Mouse (Mus musculus) myocyte (in vitro differentiated cells): Measurements from ENCODE around the gene Rbfox1. TPM values are rescaled to one million over a fixed set of nuclear protein-coding genes. Genes with fewer than 3 reads are reported as not detected.

ENCODE experiments used
- H3K27me3 ChIP-seq: one replicate; pipeline ENCODE4 v1.6.1; 2011; ENCODE audit not compliant: control insufficient read depth, insufficient read depth, insufficient read length
- H3K36me3 ChIP-seq: one replicate; pipeline ENCODE4 v1.6.1; 2011; ENCODE audit not compliant: control insufficient read depth, insufficient read depth
- H3K4me2 ChIP-seq: one replicate; pipeline ENCODE4 v1.6.1; 2011; ENCODE audit warnings: low read depth, control low read depth
- H3K4me3 ChIP-seq: one replicate; pipeline ENCODE4 v1.5.1; 2011; ENCODE audit warnings: mild to moderate bottlenecking, control low read depth, moderate library complexity
- H3K79me2 ChIP-seq: one replicate; pipeline ENCODE4 v1.6.1; 2011; ENCODE audit not compliant: control insufficient read depth, insufficient read depth
- H3ac ChIP-seq: one replicate; pipeline ENCODE4 v1.6.1; 2011; ENCODE audit not compliant: control insufficient read depth, insufficient read length
- CEBPB ChIP-seq: IDR thresholded peaks from 2 replicates; pipeline ENCODE4 v1.6.1; 2011; ENCODE audit warnings: mild to moderate bottlenecking, moderate library complexity; ENCODE audit not compliant: poor library complexity, insufficient read depth, severe bottlenecking
- E2F4 ChIP-seq: IDR thresholded peaks from one replicate; pipeline ENCODE4 v1.6.1; 2011; ENCODE audit warnings: mild to moderate bottlenecking, control low read depth, moderate library complexity; ENCODE audit not compliant: insufficient read depth
- MAX ChIP-seq: IDR thresholded peaks from one replicate; pipeline ENCODE4 v1.6.1; 2011; ENCODE audit warnings: low read depth, mild to moderate bottlenecking, control low read depth
- MYOD1 ChIP-seq, 3 experiments: IDR thresholded peaks; one replicate each; pipeline ENCODE4 v1.6.1; 2011; ENCODE audit warnings: control low read depth in 2 of 3, low read depth in 2 of 3, mild to moderate bottlenecking in 2 of 3, moderate library complexity in 1 of 3; ENCODE audit not compliant: insufficient read length in 2 of 3, control insufficient read depth in 1 of 3
- MYOG ChIP-seq, 3 experiments: IDR thresholded peaks; one replicate each; pipeline ENCODE4 v1.6.1; 2011; ENCODE audit warnings: control low read depth in 2 of 3, low read depth in 2 of 3, mild to moderate bottlenecking in 2 of 3; ENCODE audit not compliant: insufficient read length in 2 of 3, control insufficient read depth in 1 of 3, insufficient read depth in 1 of 3
- POLR2A ChIP-seq: IDR thresholded peaks from one replicate; pipeline ENCODE4 v1.6.1; 2011; ENCODE audit warnings: low read depth, mild to moderate bottlenecking, control low read depth, moderate library complexity; ENCODE audit not compliant: insufficient read length
- POLR2AphosphoS2 ChIP-seq: IDR thresholded peaks from one replicate; pipeline ENCODE4 v1.6.1; 2011; ENCODE audit warnings: low read depth, control low read depth; ENCODE audit not compliant: insufficient read length
- REST ChIP-seq: IDR thresholded peaks from one replicate; pipeline ENCODE4 v1.6.1; 2011; ENCODE audit warnings: mild to moderate bottlenecking, control low read depth, moderate library complexity; ENCODE audit not compliant: insufficient read depth, insufficient read length
- SRF ChIP-seq: IDR thresholded peaks from one replicate; pipeline ENCODE4 v1.6.1; 2011; ENCODE audit warnings: low read depth; ENCODE audit not compliant: control insufficient read depth, insufficient read length
- TCF12 ChIP-seq: IDR thresholded peaks from one replicate; pipeline ENCODE4 v1.6.1; 2011; ENCODE audit warnings: mild to moderate bottlenecking, control low read depth; ENCODE audit not compliant: poor library complexity, insufficient read depth, severe bottlenecking
- TCF3 ChIP-seq: IDR thresholded peaks from one replicate; pipeline ENCODE4 v1.6.1; 2011; ENCODE audit warnings: low read depth, control low read depth; ENCODE audit not compliant: insufficient read length
- USF1 ChIP-seq: IDR thresholded peaks from one replicate; pipeline ENCODE4 v1.6.1; 2011; ENCODE audit warnings: low read depth, mild to moderate bottlenecking, control low read depth, moderate library complexity
- polyA plus RNA-seq: library from polyadenylated mRNA; unstranded; fragments of >200 nt; fragmentation: generic; extraction: Trizol; gene quantifications from one replicate; pipeline ENCODE4 v1.2.1, GENCODE M21; 2012; ENCODE audit warnings: missing spikeins

Rbfox1 gene
- polyA plus RNA-seq, 1 experiment: 8.3 TPM

GRCm38 (mm10) chr16:6616526-6616925, 731.4 kb downstream of the Rbfox1 start:
- no peaks in the 10 kb centered on the region for H3K79me2 ChIP-seq
- no peak overlapping the region for H3ac ChIP-seq
- no peak overlapping the region for H3K4me3 ChIP-seq
- TF ChIP-seq SRF (no peak), REST (no peak), MYOG (IDR thresholded peaks at IDR 0.05; ENCODE audit: control insufficient read depth in 1 of 3, insufficient read depth in 1 of 3, insufficient read length in 2 of 3, low read depth in 2 of 3) (no peak), TCF12 (no peak), MAX (no peak)
- no peak overlapping the region for H3K4me2 ChIP-seq
- no peaks in the 10 kb centered on the region for H3K27me3 ChIP-seq
- no peaks in the 10 kb centered on the region for H3K36me3 ChIP-seq

GRCm38 (mm10) chr16:6640330-6640729, 755.2 kb downstream of the Rbfox1 start:
- no peak overlapping the region for H3ac ChIP-seq
- TF ChIP-seq REST: no peak
- no peak for TF ChIP-seq MAX
- TF ChIP-seq POLR2AphosphoS2: no peak
- TF ChIP-seq E2F4: no peak
- no peak for TF ChIP-seq SRF
- TF ChIP-seq POLR2A: no peak
- no peak for TF ChIP-seq TCF12
- TF ChIP-seq MYOD1 (IDR thresholded peaks at IDR 0.05; ENCODE audit: control insufficient read depth in 1 of 3, insufficient read length in 2 of 3, low read depth in 2 of 3): no peak
- TF ChIP-seq TCF3: no peak
- TF ChIP-seq MYOG (IDR thresholded peaks at IDR 0.05; ENCODE audit: control insufficient read depth in 1 of 3, insufficient read depth in 1 of 3, insufficient read length in 2 of 3, low read depth in 2 of 3): no peak
- TF ChIP-seq CEBPB: no peak
- no peak for TF ChIP-seq USF1
- H3K36me3 ChIP-seq: no peaks in the 10 kb centered on the region
- no peak overlapping the region for H3K4me3 ChIP-seq
- H3K79me2 ChIP-seq: no peaks in the 10 kb centered on the region
- no peaks in the 10 kb centered on the region for H3K27me3 ChIP-seq
- no peak overlapping the region for H3K4me2 ChIP-seq

GRCm38 (mm10) chr16:6646941-6647340, 761.8 kb downstream of the Rbfox1 start:
- Histone ChIP-seq H3ac (no peak overlapping the region), H3K36me3 (no peaks in the 10 kb centered on the region), H3K4me2 (no peak overlapping the region), H3K4me3 (no peak overlapping the region), H3K27me3 (no peaks in the 10 kb centered on the region), H3K79me2 (no peaks in the 10 kb centered on the region)
- TF ChIP-seq E2F4: no peak
- no peak for TF ChIP-seq TCF3
- no peak for TF ChIP-seq MYOD1 (IDR thresholded peaks at IDR 0.05; ENCODE audit: control insufficient read depth in 1 of 3, insufficient read length in 2 of 3, low read depth in 2 of 3)
- no peak for TF ChIP-seq USF1
- no peak for TF ChIP-seq POLR2A
- TF ChIP-seq SRF: no peak
- no peak for TF ChIP-seq POLR2AphosphoS2
- TF ChIP-seq TCF12: no peak
- no peak for TF ChIP-seq CEBPB

- TF ChIP-seq REST (no peak), USF1 (no peak), SRF (no peak), MYOD1 (IDR thresholded peaks at IDR 0.05; ENCODE audit: control insufficient read depth in 1 of 3, insufficient read length in 2 of 3, low read depth in 2 of 3) (no peak), TCF12 (no peak), TCF3 (no peak), MAX (no peak), MYOG (IDR thresholded peaks at IDR 0.05; ENCODE audit: control insufficient read depth in 1 of 3, insufficient read depth in 1 of 3, insufficient read length in 2 of 3, low read depth in 2 of 3) (no peak), E2F4 (no peak), POLR2A (no peak), CEBPB (no peak), POLR2AphosphoS2 (no peak)
- H3ac ChIP-seq: no peak overlapping the region
- H3K79me2 ChIP-seq: no peaks in the 10 kb centered on the region
- H3K36me3 ChIP-seq: no peaks in the 10 kb centered on the region
- H3K4me3 ChIP-seq: no peak overlapping the region
- no peaks in the 10 kb centered on the region for H3K27me3 ChIP-seq
- H3K4me2 ChIP-seq: no peak overlapping the region
Observed at GRCm38 (mm10) chr16:6648753-6649152, 763.6 kb downstream of the Rbfox1 start.

GRCm38 (mm10) chr16:6658594-6658993, 773.4 kb downstream of the Rbfox1 start:
- TF ChIP-seq TCF12 (no peak), CEBPB (no peak), POLR2AphosphoS2 (no peak), SRF (no peak), MYOD1 (IDR thresholded peaks at IDR 0.05; ENCODE audit: control insufficient read depth in 1 of 3, insufficient read length in 2 of 3, low read depth in 2 of 3) (no peak), POLR2A (no peak), MYOG (IDR thresholded peaks at IDR 0.05; ENCODE audit: control insufficient read depth in 1 of 3, insufficient read depth in 1 of 3, insufficient read length in 2 of 3, low read depth in 2 of 3) (no peak), USF1 (no peak), TCF3 (no peak), MAX (no peak), E2F4 (no peak), REST (no peak)
- Histone ChIP-seq H3K79me2 (no peaks in the 10 kb centered on the region), H3ac (no peak overlapping the region), H3K27me3 (no peaks in the 10 kb centered on the region), H3K36me3 (no peaks in the 10 kb centered on the region), H3K4me3 (no peak overlapping the region), H3K4me2 (no peak overlapping the region)
